Mouse (Mus musculus) limb, embryonic 12.5 days (tissue): Measurements from ENCODE around the gene Prkab2. TPM values are rescaled to one million over a fixed set of nuclear protein-coding genes. Genes with fewer than 3 reads are reported as not detected.

Source experiments
- ATAC-seq: fragments of 200-750 bp; cut with Nextera tagmentation; 2 replicates; pipeline ENCODE4 v1.8.0; 2017; ENCODE audit warnings: low read depth, moderate TSS enrichment; ENCODE audit not compliant: insufficient number of reproducible peaks, insufficient read depth, low FRiP score, low TSS enrichment
- H3K27ac ChIP-seq: fragments of 300-500 bp; sonication (generic); 2 replicates; pipeline ENCODE4 v1.5.1; 2016; ENCODE audit warnings: mild to moderate bottlenecking, moderate library complexity
- H3K27me3 ChIP-seq: fragments of 300-500 bp; sonication (generic); 2 replicates; pipeline ENCODE4 v1.6.1; 2016; ENCODE audit warnings: mild to moderate bottlenecking, moderate library complexity
- H3K36me3 ChIP-seq: fragments of 300-500 bp; sonication (generic); 2 replicates; pipeline ENCODE4 v1.6.1; 2016; ENCODE audit warnings: mild to moderate bottlenecking, moderate library complexity
- H3K4me1 ChIP-seq: fragments of 300-500 bp; sonication (generic); replicated peaks from 2 replicates; pipeline ENCODE4 v1.6.1; 2016
- H3K4me2 ChIP-seq: fragments of 300-500 bp; sonication (generic); 2 replicates; pipeline ENCODE4 v1.6.1; 2016; ENCODE audit warnings: mild to moderate bottlenecking, moderate library complexity
- H3K4me3 ChIP-seq: fragments of 300-500 bp; sonication (generic); replicated peaks from 2 replicates; pipeline ENCODE4 v1.5.1; 2016; ENCODE audit warnings: mild to moderate bottlenecking
- H3K9ac ChIP-seq: fragments of 300-500 bp; sonication (generic); replicated peaks from 2 replicates; pipeline ENCODE4 v1.6.1; 2016; ENCODE audit warnings: mild to moderate bottlenecking, moderate library complexity
- H3K9me3 ChIP-seq: fragments of 300-500 bp; sonication (generic); 2 replicates; pipeline ENCODE4 v1.6.1; 2016; ENCODE audit warnings: mild to moderate bottlenecking, moderate library complexity
- WGBS: fragments of 180-500 bp; shearing (Covaris S2); methylation state at CpG from one replicate; pipeline ENCODE4 v1.1.7; 2016; 5-methylcytosine and 5-hydroxymethylcytosine counted together
- polyA plus RNA-seq: library from polyadenylated mRNA; unstranded; fragments of >200 nt; fragmentation: Nextera tagmentation; extraction: Ambion mirVana; gene quantifications from 2 replicates; pipeline ENCODE4 v1.2.1, GENCODE M21; 2016

Prkab2 gene
- polyA plus RNA-seq, 1 experiment from 2014 or later = 6.2 TPM

- Histone ChIP-seq H3K27me3 (no peaks in the 10 kb centered on the region), H3K4me3 (0 out of 2 replicates have a peak overlapping the region, but pooled peaks have one; percentile 42), H3K9me3 (no peaks in the 10 kb centered on the region), H3K4me2 (peak overlapping the region; percentile 65), H3K4me1 (peaks cover 10% of the 10 kb centered on the region), H3K9ac (no peak overlapping the region), H3K27ac (no peak overlapping the region), H3K36me3 (no peaks in the 10 kb centered on the region)
- 72% methylated on average over 7 of the region's 7 CpGs for WGBS
- ATAC-seq = no peak
Observed at GRCm38 (mm10) chr3:97627893-97628292, 30.1 kb upstream of the Prkab2 start.

- peak within 1 kb of the TSS; percentile 45 for H3K9ac ChIP-seq
- no peaks in the 10 kb centered on the region for H3K36me3 ChIP-seq
- peak within 1 kb of the TSS; percentile 65 for H3K4me2 ChIP-seq
- H3K9me3 ChIP-seq = no peaks in the 10 kb centered on the region
- no peak within 1 kb of the TSS for H3K27ac ChIP-seq
- peak; percentile 88 for ATAC-seq
- no peaks in the 10 kb centered on the region for H3K27me3 ChIP-seq
- 2% methylated on average over 18 of the region's 18 CpGs for WGBS
- peaks cover 10% of the 10 kb centered on the region for H3K4me1 ChIP-seq
- H3K4me3 ChIP-seq = peak within 1 kb of the TSS; percentile 42
Observed at GRCm38 (mm10) chr3:97628391-97629001, 29.5 kb upstream of the Prkab2 start, which contains the start of gene Fmo5. Fmo5 (plus strand) TSS chr3:97628804.

DNA sequence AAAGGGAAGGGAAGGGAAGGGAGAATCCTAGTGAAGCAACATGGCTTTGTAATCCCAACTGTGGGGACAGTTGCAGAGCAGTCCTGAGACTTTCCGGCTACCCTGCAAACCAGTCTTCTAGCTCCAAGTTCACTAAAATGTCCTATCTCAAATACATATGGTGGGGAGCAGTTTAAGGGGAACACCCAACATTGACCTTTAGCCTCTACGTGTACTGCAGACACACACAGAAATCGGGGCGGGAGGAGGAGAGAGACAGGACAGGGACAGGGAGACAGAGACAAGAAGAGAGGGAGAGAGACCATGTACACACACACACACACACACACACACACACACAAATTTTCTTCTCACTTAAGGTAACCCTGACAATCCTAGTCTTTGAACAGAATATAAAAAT, 28.1 kb upstream of the Prkab2 start:
- Histone ChIP-seq H3K4me1 (peaks cover 13% of the 10 kb centered on the region), H3K4me3 (no peak overlapping the region), H3K27me3 (no peaks in the 10 kb centered on the region), H3K4me2 (no peak overlapping the region), H3K36me3 (no peaks in the 10 kb centered on the region), H3K27ac (no peak overlapping the region), H3K9me3 (no peaks in the 10 kb centered on the region), H3K9ac (no peak overlapping the region)
- 81% methylated on average over 4 of the region's 4 CpGs for WGBS
- ATAC-seq = no peak

- ATAC-seq = no peak
- no peak overlapping the region for H3K4me2 ChIP-seq
- H3K4me3 ChIP-seq = no peak overlapping the region
- 93% methylated on average over 4 of the region's 4 CpGs for WGBS
- H3K36me3 ChIP-seq = no peaks in the 10 kb centered on the region
- peaks cover 13% of the 10 kb centered on the region for H3K4me1 ChIP-seq
- H3K9ac ChIP-seq = no peak overlapping the region
- H3K27ac ChIP-seq = no peak overlapping the region
- H3K27me3 ChIP-seq = no peaks in the 10 kb centered on the region
- H3K9me3 ChIP-seq = no peaks in the 10 kb centered on the region
Observed at GRCm38 (mm10) chr3:97630746-97631145, 27.2 kb upstream of the Prkab2 start.

- 91% methylated on average over 8 of the region's 8 CpGs for WGBS
- no peak for ATAC-seq
- no peak overlapping the region for H3K4me3 ChIP-seq
- H3K27me3 ChIP-seq = no peaks in the 10 kb centered on the region
- H3K36me3 ChIP-seq = no peaks in the 10 kb centered on the region
- no peak overlapping the region for H3K4me2 ChIP-seq
- no peak overlapping the region for H3K27ac ChIP-seq
- no peak overlapping the region for H3K9ac ChIP-seq
- H3K4me1 ChIP-seq = peaks cover 13% of the 10 kb centered on the region
- H3K9me3 ChIP-seq = no peaks in the 10 kb centered on the region
Observed at GRCm38 (mm10) chr3:97631258-97631860, 26.6 kb upstream of the Prkab2 start.

- no peaks in the 10 kb centered on the region for H3K9me3 ChIP-seq
- peaks cover 9% of the 10 kb centered on the region for H3K4me1 ChIP-seq
- H3K9ac ChIP-seq = no peak overlapping the region
- no peaks in the 10 kb centered on the region for H3K27me3 ChIP-seq
- no peak overlapping the region for H3K4me2 ChIP-seq
- no peak overlapping the region for H3K4me3 ChIP-seq
- 82% methylated on average over 4 of the region's 4 CpGs for WGBS
- no peak for ATAC-seq
- H3K36me3 ChIP-seq = no peaks in the 10 kb centered on the region
- H3K27ac ChIP-seq = no peak overlapping the region
Observed at GRCm38 (mm10) chr3:97633456-97633855, 24.5 kb upstream of the Prkab2 start.

- ATAC-seq = no peak
- WGBS = 55% methylated on average over 3 of the region's 3 CpGs
Observed at GRCm38 (mm10) chr3:97634288-97634761, 23.7 kb upstream of the Prkab2 start.

DNA sequence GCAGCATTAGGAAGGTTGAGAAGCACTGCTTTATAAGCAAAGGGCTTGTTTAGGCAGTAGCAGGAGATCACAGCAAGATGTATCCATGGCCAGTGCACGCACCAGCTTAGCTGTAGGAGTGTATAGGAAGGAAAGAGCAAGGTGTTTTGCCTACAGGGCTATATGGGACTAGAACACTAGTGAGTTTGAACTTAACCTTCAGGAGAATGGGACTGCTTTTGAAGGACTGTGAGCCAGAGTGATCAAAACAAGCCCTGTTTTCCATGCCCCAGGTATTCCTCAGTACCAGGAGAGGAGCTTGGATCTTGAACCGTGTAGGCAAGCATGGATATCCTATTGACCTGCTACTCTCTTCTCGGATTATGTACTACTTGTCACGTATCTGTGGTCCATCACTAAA, 16.6 kb upstream of the Prkab2 start:
- Histone ChIP-seq H3K4me3 (no peak overlapping the region), H3K4me2 (no peak overlapping the region), H3K4me1 (no peaks in the 10 kb centered on the region), H3K27ac (no peak overlapping the region), H3K36me3 (no peaks in the 10 kb centered on the region), H3K9me3 (no peaks in the 10 kb centered on the region), H3K27me3 (no peaks in the 10 kb centered on the region), H3K9ac (no peak overlapping the region)
- ATAC-seq = no peak
- WGBS = 88% methylated on average over 4 of the region's 4 CpGs

More at GRCm38 (mm10) chr3:97634288-97634761, 23.7 kb upstream of the Prkab2 start:
- Histone ChIP-seq H3K9ac (no peak overlapping the region), H3K9me3 (no peaks in the 10 kb centered on the region), H3K27ac (0 out of 2 replicates have a peak overlapping the region, but pooled peaks have one; percentile 29), H3K4me3 (no peak overlapping the region), H3K36me3 (no peaks in the 10 kb centered on the region), H3K27me3 (no peaks in the 10 kb centered on the region), H3K4me1 (peaks cover 3% of the 10 kb centered on the region; the same call in 1 of the 2 replicates), H3K4me2 (no peak overlapping the region)

GRCm38 (mm10) chr3:97642001-97642400, 16.0 kb upstream of the Prkab2 start:
- Histone ChIP-seq H3K9ac (no peak overlapping the region), H3K4me2 (no peak overlapping the region), H3K9me3 (no peaks in the 10 kb centered on the region), H3K27ac (no peak overlapping the region), H3K27me3 (no peaks in the 10 kb centered on the region), H3K4me1 (no peaks in the 10 kb centered on the region), H3K36me3 (no peaks in the 10 kb centered on the region), H3K4me3 (no peak overlapping the region)
- ATAC-seq = no peak
- WGBS = 87% methylated on average over 9 of the region's 9 CpGs

DNA sequence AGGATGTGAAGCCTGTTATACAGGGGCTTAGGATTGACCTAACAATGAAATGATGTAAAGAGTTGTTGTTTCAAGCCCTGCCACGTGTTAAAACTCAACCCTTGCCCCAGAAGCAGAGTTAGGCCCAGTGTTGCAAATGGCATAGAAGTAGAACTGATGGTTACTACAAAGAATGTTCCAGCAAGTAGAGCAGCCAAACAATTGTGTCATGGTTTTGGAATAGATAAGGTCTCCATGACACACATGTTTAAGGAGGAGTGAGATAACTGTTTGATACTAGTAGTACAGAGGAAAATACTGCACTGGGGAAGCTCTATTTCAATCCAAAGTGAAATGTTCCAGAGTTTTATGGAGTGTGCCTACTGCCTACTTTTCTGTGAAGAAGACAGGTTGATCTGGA, 9.5 kb upstream of the Prkab2 start:
- no peaks in the 10 kb centered on the region for H3K36me3 ChIP-seq
- no peak overlapping the region for H3K4me3 ChIP-seq
- H3K9me3 ChIP-seq = no peaks in the 10 kb centered on the region
- no peak overlapping the region for H3K9ac ChIP-seq
- no peak for ATAC-seq
- H3K4me1 ChIP-seq = no peaks in the 10 kb centered on the region
- 49% methylated on average over 1 of the region's 1 CpGs for WGBS
- H3K4me2 ChIP-seq = no peak overlapping the region
- no peak overlapping the region for H3K27ac ChIP-seq
- H3K27me3 ChIP-seq = no peaks in the 10 kb centered on the region

DNA sequence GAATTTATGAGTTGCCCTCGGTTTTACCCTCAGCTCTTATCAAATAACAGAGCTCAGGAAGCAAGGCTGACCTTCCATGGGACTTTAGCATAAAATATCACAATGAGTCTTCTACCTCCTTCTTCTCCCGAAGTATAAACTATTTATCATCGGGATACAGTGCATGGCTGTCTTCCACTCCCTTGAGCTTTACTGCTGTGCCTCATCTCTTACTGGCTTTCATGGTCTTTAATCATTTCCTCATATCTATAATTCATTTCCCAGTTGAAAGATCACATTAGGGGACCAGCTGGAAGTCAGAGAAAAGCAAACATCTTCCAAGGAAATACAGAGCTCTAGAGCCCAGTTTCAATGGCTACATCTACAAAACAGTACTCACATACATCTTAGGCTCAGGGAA, 9.0 kb upstream of the Prkab2 start:
- ATAC-seq = no peak
- Histone ChIP-seq H3K36me3 (no peaks in the 10 kb centered on the region), H3K4me1 (no peaks in the 10 kb centered on the region), H3K4me2 (no peak overlapping the region), H3K4me3 (no peak overlapping the region), H3K9me3 (no peaks in the 10 kb centered on the region), H3K27ac (no peak overlapping the region), H3K27me3 (no peaks in the 10 kb centered on the region), H3K9ac (no peak overlapping the region)
- 72% methylated on average over 3 of the region's 3 CpGs for WGBS
